Mouse (Mus musculus) kidney, postnatal 36 days (tissue): ENCODE measurements at regions not wholly inside any gene's neighbourhood (a gene's known extent, or its start where the extent isn't known, plus 50 kb on each side); places are given as distances from the start of the nearest gene placed in this dataset.

ENCODE experiments used
- DNase-seq, 2 experiments: peaks; one replicate each; pipeline ENCODE4 v3.0.0; 2021 to 2022; ENCODE audit warnings: mixed read lengths in 2 of 2

GRCm38 (mm10) chr12:17481687-17482086 lies 62.9 kb upstream of the Odc1 start:
- DNase-seq: no peak

DNA sequence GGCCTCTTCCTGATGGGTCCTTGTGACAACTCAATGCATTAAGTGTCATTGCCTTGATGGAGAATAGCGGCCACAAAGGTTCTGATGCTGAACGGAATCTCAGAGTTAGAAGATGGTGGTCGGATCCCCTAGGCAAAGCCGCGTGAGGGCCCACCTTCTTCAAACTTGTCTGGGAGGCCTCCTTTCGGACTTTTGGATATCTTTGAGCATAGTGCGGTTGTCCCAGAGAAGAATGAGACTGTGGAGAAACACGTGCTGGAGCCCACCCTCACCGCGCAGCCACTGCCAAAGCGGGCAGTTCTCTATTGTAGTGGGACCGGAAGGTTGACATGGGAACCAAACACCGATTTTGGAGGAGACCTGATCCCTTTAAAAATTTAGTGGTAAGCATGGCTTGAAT lies 62.4 kb upstream of the Odc1 start:
- no peak for DNase-seq

DNA sequence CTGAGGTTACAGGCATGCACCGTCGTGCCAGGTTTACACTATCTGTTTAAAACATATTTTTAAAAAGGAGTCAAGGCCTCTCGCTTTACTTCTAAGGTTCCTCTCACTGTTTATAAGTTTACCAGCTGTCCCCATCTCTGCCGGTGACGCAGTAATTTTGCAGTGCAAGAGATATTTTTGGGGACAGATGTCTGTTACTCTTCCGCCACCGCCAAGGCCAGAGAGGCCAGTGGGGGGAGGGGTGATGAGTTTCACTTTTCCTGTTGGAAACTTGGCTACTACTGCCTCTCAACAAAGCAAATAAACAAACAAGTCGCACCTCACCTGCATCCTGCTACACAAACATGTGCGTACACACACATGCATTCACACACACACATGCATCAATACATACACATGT lies 60.1 kb upstream of the Odc1 start:
- DNase-seq: peak; percentile 66 to 80

GRCm38 (mm10) chr12:17486062-17486770 lies 58.4 kb upstream of the Odc1 start:
- no peak for DNase-seq

- no peak for DNase-seq
These were observed 57.3 kb upstream of the Odc1 start for GRCm38 (mm10) chr12:17487336-17487735.

DNA sequence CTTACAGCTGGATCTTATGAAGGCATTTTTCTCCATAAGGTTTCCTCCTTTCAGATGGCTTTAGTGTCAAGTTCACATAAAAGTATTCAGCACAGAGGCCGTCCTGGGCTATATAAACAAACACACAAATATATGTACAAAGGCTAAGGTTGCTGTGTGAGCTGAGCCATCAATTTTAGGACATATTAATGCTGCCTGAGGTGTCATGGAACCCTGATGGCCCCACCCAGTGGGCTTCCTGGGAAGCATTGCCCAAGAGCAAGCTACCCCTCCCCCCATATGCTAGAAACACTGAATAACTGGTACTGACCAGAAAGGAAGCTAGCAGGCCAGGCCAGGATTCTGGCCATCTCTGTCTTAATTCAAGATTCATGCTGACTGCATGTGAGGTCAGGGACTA lies 56.4 kb upstream of the Odc1 start:
- DNase-seq: no peak

- DNase-seq: no peak
These were observed 54.6 kb upstream of the Odc1 start for GRCm38 (mm10) chr12:17489971-17490370.

- peak in 1 of 2 experiments; percentile 69 for DNase-seq
These were observed 52.0 kb upstream of the Odc1 start for GRCm38 (mm10) chr12:17492574-17492973.

DNA sequence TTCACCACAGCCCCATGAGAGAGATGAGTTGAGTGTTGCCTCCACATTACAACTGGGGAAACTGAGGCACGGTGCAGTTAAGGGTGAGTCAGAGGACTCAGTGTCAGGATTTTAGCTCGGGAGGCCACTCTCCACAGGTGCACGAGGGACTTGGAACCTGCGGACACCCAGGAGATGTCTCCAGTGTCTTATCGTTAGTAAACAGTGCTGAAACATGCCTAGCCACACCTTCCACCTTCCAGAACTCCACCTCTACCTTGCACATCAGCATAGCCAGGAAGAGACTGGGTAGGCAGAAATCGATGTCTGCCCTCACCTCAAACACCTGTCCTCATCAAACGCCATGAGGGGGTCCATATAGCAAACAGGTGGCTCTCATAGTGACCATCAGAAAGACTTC lies 51.5 kb upstream of the Odc1 start:
- DNase-seq: no peak

GRCm38 (mm10) chr12:17493810-17494209 lies 50.8 kb upstream of the Odc1 start:
- no peak for DNase-seq
